Mouse (Mus musculus) hindbrain, embryonic 13.5 days (tissue): Measurements from ENCODE around the gene Tmem54. TPM values are rescaled to one million over a fixed set of nuclear protein-coding genes. Genes with fewer than 3 reads are reported as not detected.

Experiments
- ATAC-seq: fragments of 200-750 bp; cut with Nextera tagmentation; 2 replicates; pipeline ENCODE4 v1.8.0; 2017; ENCODE audit warnings: moderate TSS enrichment; ENCODE audit not compliant: low FRiP score
- H3K27ac ChIP-seq: fragments of 300-500 bp; sonication (generic); 2 replicates; pipeline ENCODE4 v1.5.1; 2015; ENCODE audit warnings: inconsistent platforms, mild to moderate bottlenecking, moderate library complexity
- H3K27me3 ChIP-seq: fragments of 300-500 bp; sonication (generic); 2 replicates; pipeline ENCODE4 v1.6.1; 2015; ENCODE audit warnings: mild to moderate bottlenecking, inconsistent platforms
- H3K36me3 ChIP-seq: fragments of 300-500 bp; sonication (generic); 2 replicates; pipeline ENCODE4 v1.6.1; 2015; ENCODE audit warnings: mild to moderate bottlenecking, inconsistent platforms
- H3K4me1 ChIP-seq: fragments of 300-500 bp; sonication (generic); replicated peaks from 2 replicates; pipeline ENCODE4 v1.6.1; 2015; ENCODE audit warnings: inconsistent platforms
- H3K4me2 ChIP-seq: fragments of 300-500 bp; sonication (generic); 2 replicates; pipeline ENCODE4 v1.6.1; 2015; ENCODE audit warnings: inconsistent platforms, mild to moderate bottlenecking, moderate library complexity
- H3K4me3 ChIP-seq: fragments of 300-500 bp; sonication (generic); 2 replicates; pipeline ENCODE4 v1.5.1; 2015; ENCODE audit warnings: mild to moderate bottlenecking, inconsistent platforms
- H3K9ac ChIP-seq: fragments of 300-500 bp; sonication (generic); 2 replicates; pipeline ENCODE4 v1.6.1; 2015; ENCODE audit warnings: mild to moderate bottlenecking, inconsistent platforms
- H3K9me3 ChIP-seq: fragments of 300-500 bp; sonication (generic); 2 replicates; pipeline ENCODE4 v1.6.1; 2016; ENCODE audit warnings: inconsistent platforms
- WGBS: fragments of 180-500 bp; shearing (Covaris S2); methylation state at CpG from one replicate; pipeline ENCODE4 v1.1.7; 2015; 5-methylcytosine and 5-hydroxymethylcytosine counted together
- polyA plus RNA-seq: library from polyadenylated mRNA; unstranded; fragments of >200 nt; fragmentation: Nextera tagmentation; extraction: Ambion mirVana; gene quantifications from 2 replicates; pipeline ENCODE4 v1.2.1, GENCODE M21; 2015

Tmem54 gene
- polyA plus RNA-seq, 1 experiment from 2014 or later = not detected

DNA sequence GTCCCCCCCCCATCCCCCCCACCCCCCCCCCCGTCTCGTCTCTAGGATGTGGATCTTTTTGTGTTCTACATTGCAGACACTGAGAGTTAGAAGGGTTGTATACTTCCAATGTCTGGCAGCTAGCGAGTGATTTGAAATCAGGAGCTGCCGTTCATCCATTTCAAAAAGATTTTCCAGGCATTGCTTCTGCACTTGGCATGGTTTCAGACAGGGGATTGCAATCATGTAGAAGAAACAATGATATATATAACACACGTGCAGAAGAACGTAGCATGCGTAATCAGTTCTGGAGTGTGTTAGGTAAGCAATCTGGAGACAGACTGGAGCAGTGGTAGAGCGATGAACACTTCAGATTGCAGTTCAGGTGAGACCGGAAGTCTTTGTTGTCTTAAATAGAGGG is 16.8 kb downstream of the Tmem54 start:
- Histone ChIP-seq H3K36me3 (no peaks in the 10 kb centered on the region), H3K27ac (no peak overlapping the region), H3K9ac (no peak overlapping the region), H3K4me3 (no peak overlapping the region), H3K9me3 (no peaks in the 10 kb centered on the region), H3K4me2 (peak overlapping the region; percentile 89; the same call in 1 of the 2 replicates), H3K4me1 (peaks cover 47% of the 10 kb centered on the region), H3K27me3 (peaks cover 63% of the 10 kb centered on the region)
- ATAC-seq = no peak
- 31% methylated on average over 9 of the region's 9 CpGs for WGBS

DNA sequence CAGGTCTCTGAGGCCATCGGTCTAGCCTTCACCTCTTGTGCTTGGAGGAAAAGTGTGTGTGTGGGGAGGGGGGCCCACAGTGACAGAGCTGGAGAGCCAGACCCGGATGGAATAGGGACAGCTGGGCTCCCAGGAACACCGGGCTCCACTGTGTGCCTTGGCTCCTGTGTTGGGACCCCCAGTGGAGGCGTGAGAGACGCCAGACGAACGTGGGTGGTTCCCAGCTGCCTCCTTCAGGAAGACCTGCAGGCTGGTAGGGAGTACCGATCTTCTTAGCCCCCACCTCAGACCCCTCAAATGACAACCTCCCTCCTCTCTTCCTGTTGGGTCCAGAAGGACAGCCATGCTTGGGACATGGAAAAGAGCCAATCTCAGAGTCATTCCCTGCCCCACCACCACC is 17.4 kb downstream of the Tmem54 start:
- no peaks in the 10 kb centered on the region for H3K9me3 ChIP-seq
- peaks cover 47% of the 10 kb centered on the region for H3K4me1 ChIP-seq
- no peak overlapping the region for H3K27ac ChIP-seq
- H3K4me3 ChIP-seq = no peak overlapping the region
- no peak overlapping the region for H3K4me2 ChIP-seq
- no peaks in the 10 kb centered on the region for H3K36me3 ChIP-seq
- H3K27me3 ChIP-seq = peaks cover 63% of the 10 kb centered on the region
- WGBS = 39% methylated on average over 8 of the region's 8 CpGs
- H3K9ac ChIP-seq = no peak overlapping the region
- ATAC-seq = no peak

DNA sequence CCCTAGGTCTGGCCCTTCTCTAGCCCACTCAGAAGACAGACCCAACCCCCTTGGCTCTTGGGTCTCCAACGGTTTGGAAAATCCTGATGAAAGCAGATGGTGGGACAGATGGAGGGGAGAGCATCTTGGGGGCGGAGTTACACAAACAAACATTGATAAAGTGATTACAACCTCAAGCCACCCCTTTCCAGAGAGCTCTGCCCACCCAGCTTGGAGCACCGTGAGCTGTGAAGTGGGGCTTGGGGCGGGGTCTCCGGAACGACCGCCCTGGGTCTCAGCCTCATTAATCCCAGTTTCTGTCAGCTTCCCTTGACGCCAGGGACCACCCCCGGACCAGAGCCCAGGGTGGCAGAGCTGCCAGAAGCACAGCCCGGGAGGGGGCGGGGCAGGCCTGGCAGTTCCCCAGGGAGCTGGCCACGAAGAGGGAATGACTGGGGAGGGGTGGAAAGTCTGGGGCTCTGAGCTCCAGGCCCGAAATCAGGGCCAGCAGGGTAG is 19.4 kb downstream of the Tmem54 start:
- peak overlapping the region; percentile 66 for H3K27ac ChIP-seq

GRCm38 (mm10) chr4:129125736-129126451 is 20.5 kb downstream of the Tmem54 start:
- H3K27me3 ChIP-seq = peaks cover 36% of the 10 kb centered on the region
- peak overlapping the region; percentile 15 for H3K4me3 ChIP-seq
- H3K4me2 ChIP-seq = peak overlapping the region; percentile 40
- no peak for ATAC-seq
- 16% methylated on average over 19 of the region's 19 CpGs for WGBS
- no peaks in the 10 kb centered on the region for H3K36me3 ChIP-seq
- H3K9ac ChIP-seq = 0 out of 2 replicates have a peak overlapping the region, but pooled peaks have one; percentile 43
- H3K27ac ChIP-seq = peak overlapping the region; percentile 66
- peaks cover 64% of the 10 kb centered on the region for H3K4me1 ChIP-seq
- no peaks in the 10 kb centered on the region for H3K9me3 ChIP-seq

More for the DNA sequence above, 19.4 kb downstream of the Tmem54 start:
- ATAC-seq = peak; percentile 28
- peak overlapping the region; percentile 40 for H3K4me2 ChIP-seq
- no peaks in the 10 kb centered on the region for H3K36me3 ChIP-seq
- peak overlapping the region; percentile 35; the same call in 1 of the 2 replicates for H3K9ac ChIP-seq
- peaks cover 48% of the 10 kb centered on the region for H3K27me3 ChIP-seq
- H3K9me3 ChIP-seq = no peaks in the 10 kb centered on the region
- peaks cover 64% of the 10 kb centered on the region for H3K4me1 ChIP-seq
- no peak overlapping the region for H3K4me3 ChIP-seq
- WGBS = 7% methylated on average over 13 of the region's 13 CpGs

- peak overlapping the region; percentile 40 for H3K27ac ChIP-seq
- H3K27me3 ChIP-seq = peaks cover 18% of the 10 kb centered on the region; the same call in 1 of the 2 replicates
- no peak for ATAC-seq
- 62% methylated on average over 13 of the region's 13 CpGs for WGBS
- H3K4me2 ChIP-seq = no peak overlapping the region
- H3K36me3 ChIP-seq = no peaks in the 10 kb centered on the region
- peaks cover 54% of the 10 kb centered on the region for H3K4me1 ChIP-seq
- H3K9me3 ChIP-seq = no peaks in the 10 kb centered on the region
- peak overlapping the region; percentile 46; the same call in 1 of the 2 replicates for H3K9ac ChIP-seq
- H3K4me3 ChIP-seq = no peak overlapping the region
Observed at GRCm38 (mm10) chr4:129128582-129129338, 23.4 kb downstream of the Tmem54 start.

GRCm38 (mm10) chr4:129129387-129129786 is 24.0 kb downstream of the Tmem54 start:
- Histone ChIP-seq H3K9me3 (no peaks in the 10 kb centered on the region), H3K27ac (no peak overlapping the region), H3K4me3 (no peak overlapping the region), H3K4me2 (no peak overlapping the region), H3K9ac (no peak overlapping the region), H3K36me3 (no peaks in the 10 kb centered on the region), H3K27me3 (peaks cover 17% of the 10 kb centered on the region; the same call in 1 of the 2 replicates), H3K4me1 (peaks cover 52% of the 10 kb centered on the region)
- WGBS = 51% methylated on average over 9 of the region's 9 CpGs
- ATAC-seq = no peak

DNA sequence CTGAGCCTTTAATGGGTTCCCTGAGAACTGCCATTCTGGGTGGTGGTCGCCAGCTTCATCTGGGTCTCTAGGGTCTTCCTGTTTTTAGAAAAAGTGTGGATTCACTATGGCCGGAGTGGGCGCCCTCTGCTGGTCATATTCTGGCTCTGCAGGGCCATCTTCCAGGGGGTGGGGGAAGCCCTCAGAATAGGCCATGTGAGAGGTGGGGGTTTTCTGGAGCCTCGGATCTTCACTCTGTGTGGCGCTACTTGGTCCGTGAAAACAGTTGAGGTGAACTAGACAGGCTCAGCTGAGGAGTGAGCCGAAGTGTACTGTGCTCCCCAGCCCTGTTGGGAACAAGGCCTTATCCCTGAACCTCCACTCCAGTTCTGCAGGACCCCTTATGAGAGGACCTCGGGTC is 24.8 kb downstream of the Tmem54 start:
- H3K4me3 ChIP-seq = peak overlapping the region; percentile 18; the same call in 1 of the 2 replicates
- peak overlapping the region; percentile 36 for H3K4me2 ChIP-seq
- H3K9me3 ChIP-seq = no peaks in the 10 kb centered on the region
- peak overlapping the region; percentile 62 for H3K27ac ChIP-seq
- H3K27me3 ChIP-seq = peaks cover 14% of the 10 kb centered on the region
- WGBS = 3% methylated on average over 8 of the region's 8 CpGs
- ATAC-seq = peak; percentile 17
- no peaks in the 10 kb centered on the region for H3K36me3 ChIP-seq
- peaks cover 52% of the 10 kb centered on the region for H3K4me1 ChIP-seq
- peak overlapping the region; percentile 3; the same call in 1 of the 2 replicates for H3K9ac ChIP-seq

- H3K27me3 ChIP-seq = peaks cover 16% of the 10 kb centered on the region
- H3K4me2 ChIP-seq = peak overlapping the region; percentile 36
- H3K9ac ChIP-seq = peak overlapping the region; percentile 3; the same call in 1 of the 2 replicates
- peak overlapping the region; percentile 44; the same call in 1 of the 2 replicates for H3K27ac ChIP-seq
- peak overlapping the region; percentile 18 for H3K4me3 ChIP-seq
- H3K4me1 ChIP-seq = peaks cover 46% of the 10 kb centered on the region
- no peaks in the 10 kb centered on the region for H3K9me3 ChIP-seq
- peak; percentile 64 for ATAC-seq
- WGBS = 6% methylated on average over 16 of the region's 17 CpGs
- no peaks in the 10 kb centered on the region for H3K36me3 ChIP-seq
Observed at GRCm38 (mm10) chr4:129130755-129131303, 25.5 kb downstream of the Tmem54 start.

GRCm38 (mm10) chr4:129134799-129135585 is 29.6 kb downstream of the Tmem54 start:
- Histone ChIP-seq H3K4me3 (no peak overlapping the region), H3K4me1 (peaks cover 36% of the 10 kb centered on the region), H3K9ac (peak overlapping the region; percentile 49), H3K27ac (no peak overlapping the region), H3K36me3 (no peaks in the 10 kb centered on the region), H3K4me2 (peak overlapping the region; percentile 37), H3K9me3 (no peaks in the 10 kb centered on the region), H3K27me3 (peaks cover 43% of the 10 kb centered on the region)
- WGBS = 10% methylated on average over 15 of the region's 15 CpGs
- ATAC-seq = no peak

DNA sequence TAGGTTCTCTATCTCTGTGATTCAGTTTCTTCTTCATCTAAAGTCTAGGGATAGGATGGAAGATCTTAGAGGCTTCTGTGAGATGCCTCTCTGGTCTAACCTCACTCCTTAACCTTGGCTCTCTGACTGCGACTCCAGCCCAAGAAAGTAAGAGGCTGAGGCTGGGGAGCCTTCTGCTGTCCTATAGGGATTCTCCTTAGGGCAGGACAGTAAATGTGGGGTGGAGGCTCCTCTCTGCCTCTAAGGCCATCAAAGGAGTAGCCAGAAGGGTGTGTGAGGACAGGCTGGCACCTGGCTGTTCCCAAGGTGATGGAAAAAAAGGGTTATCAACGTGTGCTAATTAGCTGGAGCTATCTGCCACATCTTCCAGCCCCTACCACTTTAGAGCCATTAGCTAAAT is 30.3 kb downstream of the Tmem54 start:
- Histone ChIP-seq H3K4me2 (no peak overlapping the region), H3K4me1 (peaks cover 30% of the 10 kb centered on the region), H3K36me3 (no peaks in the 10 kb centered on the region), H3K27me3 (peaks cover 43% of the 10 kb centered on the region), H3K27ac (no peak overlapping the region), H3K9ac (no peak overlapping the region), H3K4me3 (no peak overlapping the region), H3K9me3 (no peaks in the 10 kb centered on the region)
- WGBS = 58% methylated on average over 2 of the region's 2 CpGs
- no peak for ATAC-seq

DNA sequence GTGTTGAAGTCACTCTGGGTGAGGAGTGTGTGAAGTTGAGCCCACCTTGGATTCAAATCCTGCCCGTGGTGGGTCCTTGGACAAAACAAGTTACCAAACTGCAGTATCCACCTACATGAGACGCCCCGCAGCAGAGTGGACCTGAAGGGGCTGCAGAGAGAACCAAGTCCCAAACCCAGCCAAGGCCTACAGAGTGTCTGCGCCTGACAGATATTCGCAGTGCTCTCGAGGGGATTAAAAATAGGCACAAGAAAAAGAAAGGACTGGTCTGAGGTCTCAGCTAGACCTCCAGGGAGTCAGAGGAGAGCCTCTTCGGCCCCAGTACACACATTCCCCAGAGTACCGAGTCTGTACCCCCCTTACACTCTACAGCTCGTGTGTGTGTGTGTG is 30.8 kb downstream of the Tmem54 start:
- Histone ChIP-seq H3K27me3 (peaks cover 42% of the 10 kb centered on the region), H3K9me3 (no peaks in the 10 kb centered on the region), H3K27ac (no peak overlapping the region), H3K36me3 (no peaks in the 10 kb centered on the region), H3K4me3 (peak overlapping the region; percentile 61), H3K4me1 (peaks cover 27% of the 10 kb centered on the region), H3K4me2 (peak overlapping the region; percentile 90), H3K9ac (peak overlapping the region; percentile 82)
- no peak for ATAC-seq
- WGBS = 33% methylated on average over 9 of the region's 9 CpGs
